Mouse (Mus musculus) heart, embryonic 16.5 days (tissue): ENCODE measurements at regions not wholly inside any gene's neighbourhood (a gene's known extent, or its start where the extent isn't known, plus 50 kb on each side); places are given as distances from the start of the nearest gene placed in this dataset.
A peak's percentile ranks its signal among the peaks of the same experiment; 100 is the strongest.

Experiments
- ATAC-seq: fragments of 200-750 bp; cut with Nextera tagmentation; replicated peaks from 2 replicates; pipeline ENCODE4 v1.8.0; 2017; ENCODE audit warnings: moderate number of reproducible peaks; ENCODE audit not compliant: insufficient read depth, low FRiP score; ENCODE audit errors: extremely low read depth
- H3K27ac ChIP-seq: fragments of 300-500 bp; sonication (generic); 2 replicates; pipeline ENCODE4 v1.5.1; 2014; ENCODE audit warnings: mild to moderate bottlenecking, low read length, control low read depth, moderate library complexity
- H3K27me3 ChIP-seq: fragments of 300-500 bp; sonication (generic); 2 replicates; pipeline ENCODE4 v1.6.1; 2014; ENCODE audit warnings: low read length, mixed read lengths; ENCODE audit not compliant: control insufficient read depth, insufficient read depth
- H3K36me3 ChIP-seq: fragments of 300-500 bp; sonication (generic); 2 replicates; pipeline ENCODE4 v1.6.1; 2014; ENCODE audit not compliant: control insufficient read depth, insufficient read depth
- H3K4me1 ChIP-seq: fragments of 300-500 bp; sonication (generic); 2 replicates; pipeline ENCODE4 v1.6.1; 2014; ENCODE audit warnings: low read length, mixed read lengths; ENCODE audit not compliant: control insufficient read depth, insufficient read depth
- H3K4me2 ChIP-seq: fragments of 300-500 bp; sonication (generic); 2 replicates; pipeline ENCODE4 v1.6.1; 2014; ENCODE audit warnings: low read depth, mild to moderate bottlenecking, control low read depth, low read length
- H3K4me3 ChIP-seq: fragments of 300-500 bp; sonication (generic); 2 replicates; pipeline ENCODE4 v1.5.1; 2014; ENCODE audit warnings: mild to moderate bottlenecking, control low read depth, low read length
- H3K9ac ChIP-seq: fragments of 300-500 bp; sonication (generic); 2 replicates; pipeline ENCODE4 v1.6.1; 2014; ENCODE audit warnings: low read length, control low read depth
- H3K9me3 ChIP-seq: fragments of 300-500 bp; sonication (generic); replicated peaks from 2 replicates; pipeline ENCODE4 v1.6.1; 2016; ENCODE audit warnings: low read length; ENCODE audit not compliant: control insufficient read depth
- WGBS: fragments of 180-500 bp; shearing (Covaris S2); extraction: QIAGEN DNeasy Blood & Tissue Kit; methylation state at CpG from one replicate; pipeline ENCODE4 v1.1.7; 2014; 5-methylcytosine and 5-hydroxymethylcytosine counted together

DNA sequence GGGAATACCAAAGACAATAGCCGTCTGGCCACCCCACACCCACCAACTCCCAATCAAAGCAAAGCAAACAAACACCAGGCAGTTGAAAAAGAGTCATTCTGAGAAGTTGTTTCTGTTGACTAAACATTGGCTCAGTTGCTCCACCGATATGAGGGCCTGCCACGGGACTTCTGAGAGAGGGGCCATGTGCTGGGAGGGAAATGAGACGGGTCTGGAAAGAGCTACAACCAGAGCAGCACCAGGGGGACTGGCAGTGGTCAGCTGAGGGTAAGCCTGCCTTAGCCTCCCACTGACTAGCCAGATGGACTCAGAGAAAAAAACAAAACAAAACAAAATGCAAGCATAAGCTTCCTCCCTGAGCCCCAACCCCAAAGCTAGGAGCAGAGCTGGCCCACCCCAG lies 115.1 kb upstream of the Haao start:
- peaks cover 24% of the 10 kb centered on the region for H3K4me1 ChIP-seq

GRCm38 (mm10) chr17:83962126-83962525 lies 114.4 kb upstream of the Haao start:
- H3K4me3 ChIP-seq: no peak overlapping the region
- peak overlapping the region; percentile 7; the same call in 1 of the 2 replicates for H3K27ac ChIP-seq
- no peaks in the 10 kb centered on the region for H3K27me3 ChIP-seq
- peaks cover 6% of the 10 kb centered on the region for H3K9me3 ChIP-seq
- no peak overlapping the region for H3K4me2 ChIP-seq
- no peak for ATAC-seq
- 87% methylated on average over 6 of the region's 6 CpGs for WGBS
- H3K36me3 ChIP-seq: no peaks in the 10 kb centered on the region
- peaks cover 28% of the 10 kb centered on the region for H3K4me1 ChIP-seq
- no peak overlapping the region for H3K9ac ChIP-seq

More for the DNA sequence above, 115.1 kb upstream of the Haao start:
- no peaks in the 10 kb centered on the region for H3K27me3 ChIP-seq
- peaks cover 6% of the 10 kb centered on the region for H3K9me3 ChIP-seq
- no peak overlapping the region for H3K9ac ChIP-seq
- no peaks in the 10 kb centered on the region for H3K36me3 ChIP-seq
- ATAC-seq: no peak
- H3K27ac ChIP-seq: no peak overlapping the region
- 45% methylated on average over 4 of the region's 4 CpGs for WGBS
- H3K4me2 ChIP-seq: no peak overlapping the region
- H3K4me3 ChIP-seq: no peak overlapping the region

DNA sequence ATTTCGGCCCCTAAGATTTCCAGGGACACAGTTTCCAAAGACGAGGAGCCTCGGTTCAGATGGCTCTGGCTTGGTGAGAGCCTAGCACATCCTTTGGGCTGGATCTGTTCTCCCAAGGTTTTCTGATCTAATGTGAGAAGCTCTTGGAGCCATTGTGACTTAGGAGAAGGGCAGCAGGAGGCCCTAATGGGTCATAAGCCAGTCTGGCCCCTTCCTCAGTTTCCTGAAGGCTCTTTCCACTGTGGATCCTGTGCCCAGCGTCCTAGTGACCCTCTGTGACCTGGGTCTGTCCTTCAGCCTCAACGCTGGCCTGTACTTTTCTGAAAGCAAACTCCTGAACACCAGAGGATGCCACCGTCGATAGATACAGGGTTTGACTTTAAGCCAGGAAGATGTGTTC lies 113.1 kb upstream of the Haao start:
- Histone ChIP-seq H3K4me1 (peaks cover 41% of the 10 kb centered on the region), H3K9ac (no peak overlapping the region), H3K9me3 (peaks cover 4% of the 10 kb centered on the region), H3K27me3 (no peaks in the 10 kb centered on the region), H3K27ac (no peak overlapping the region), H3K4me3 (no peak overlapping the region), H3K36me3 (no peaks in the 10 kb centered on the region), H3K4me2 (no peak overlapping the region)
- ATAC-seq: no peak
- WGBS: 81% methylated on average over 7 of the region's 7 CpGs

DNA sequence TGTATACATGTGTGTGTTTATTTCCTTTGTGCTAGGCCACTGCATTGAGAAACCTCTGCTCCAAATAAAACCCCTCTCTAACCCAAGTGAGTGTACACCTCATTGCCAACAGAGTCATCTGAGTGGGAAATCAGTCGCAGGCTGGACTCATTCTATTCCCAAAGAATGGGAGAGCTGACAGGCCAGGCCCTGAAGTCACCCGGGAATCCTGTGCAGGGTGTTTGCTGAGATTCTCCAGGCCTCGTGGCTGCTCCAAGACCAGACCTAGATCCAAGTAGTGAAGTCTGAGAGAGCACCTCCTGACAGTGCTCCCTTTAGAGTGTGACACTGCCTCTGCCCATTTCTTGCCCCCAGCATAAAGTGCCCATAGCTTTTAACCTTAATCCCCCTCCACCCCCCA lies 112.4 kb upstream of the Haao start:
- Histone ChIP-seq H3K4me2 (no peak overlapping the region), H3K27ac (no peak overlapping the region), H3K27me3 (no peaks in the 10 kb centered on the region), H3K9ac (no peak overlapping the region), H3K9me3 (no peaks in the 10 kb centered on the region), H3K4me1 (peaks cover 47% of the 10 kb centered on the region), H3K4me3 (no peak overlapping the region), H3K36me3 (no peaks in the 10 kb centered on the region)
- ATAC-seq: no peak
- 30% methylated on average over 3 of the region's 3 CpGs for WGBS

GRCm38 (mm10) chr17:83959159-83959848 lies 111.5 kb upstream of the Haao start:
- no peak overlapping the region for H3K9ac ChIP-seq
- H3K4me2 ChIP-seq: no peak overlapping the region

GRCm38 (mm10) chr17:83958706-83959105 lies 110.9 kb upstream of the Haao start:
- Histone ChIP-seq H3K9me3 (no peaks in the 10 kb centered on the region), H3K27me3 (no peaks in the 10 kb centered on the region), H3K27ac (no peak overlapping the region; the same call in none of the 2 replicates), H3K36me3 (no peaks in the 10 kb centered on the region), H3K9ac (no peak overlapping the region), H3K4me1 (peaks cover 57% of the 10 kb centered on the region), H3K4me2 (no peak overlapping the region), H3K4me3 (no peak overlapping the region)
- ATAC-seq: no peak
- 80% methylated on average over 3 of the region's 3 CpGs for WGBS

More at GRCm38 (mm10) chr17:83959159-83959848, 111.5 kb upstream of the Haao start:
- no peak for ATAC-seq
- no peaks in the 10 kb centered on the region for H3K36me3 ChIP-seq
- H3K4me1 ChIP-seq: peaks cover 53% of the 10 kb centered on the region
- H3K9me3 ChIP-seq: no peaks in the 10 kb centered on the region
- H3K27ac ChIP-seq: no peak overlapping the region
- no peaks in the 10 kb centered on the region for H3K27me3 ChIP-seq
- 46% methylated on average over 9 of the region's 9 CpGs for WGBS
- H3K4me3 ChIP-seq: no peak overlapping the region

GRCm38 (mm10) chr17:83957661-83958540 lies 110.1 kb upstream of the Haao start:
- H3K9ac ChIP-seq: no peak overlapping the region
- no peak overlapping the region for H3K4me3 ChIP-seq
- no peaks in the 10 kb centered on the region for H3K27me3 ChIP-seq
- H3K27ac ChIP-seq: peak overlapping the region; percentile 61
- H3K36me3 ChIP-seq: no peaks in the 10 kb centered on the region
- H3K4me2 ChIP-seq: no peak overlapping the region
- H3K9me3 ChIP-seq: no peaks in the 10 kb centered on the region
- H3K4me1 ChIP-seq: peaks cover 58% of the 10 kb centered on the region
- no peak for ATAC-seq
- WGBS: 67% methylated on average over 10 of the region's 12 CpGs

DNA sequence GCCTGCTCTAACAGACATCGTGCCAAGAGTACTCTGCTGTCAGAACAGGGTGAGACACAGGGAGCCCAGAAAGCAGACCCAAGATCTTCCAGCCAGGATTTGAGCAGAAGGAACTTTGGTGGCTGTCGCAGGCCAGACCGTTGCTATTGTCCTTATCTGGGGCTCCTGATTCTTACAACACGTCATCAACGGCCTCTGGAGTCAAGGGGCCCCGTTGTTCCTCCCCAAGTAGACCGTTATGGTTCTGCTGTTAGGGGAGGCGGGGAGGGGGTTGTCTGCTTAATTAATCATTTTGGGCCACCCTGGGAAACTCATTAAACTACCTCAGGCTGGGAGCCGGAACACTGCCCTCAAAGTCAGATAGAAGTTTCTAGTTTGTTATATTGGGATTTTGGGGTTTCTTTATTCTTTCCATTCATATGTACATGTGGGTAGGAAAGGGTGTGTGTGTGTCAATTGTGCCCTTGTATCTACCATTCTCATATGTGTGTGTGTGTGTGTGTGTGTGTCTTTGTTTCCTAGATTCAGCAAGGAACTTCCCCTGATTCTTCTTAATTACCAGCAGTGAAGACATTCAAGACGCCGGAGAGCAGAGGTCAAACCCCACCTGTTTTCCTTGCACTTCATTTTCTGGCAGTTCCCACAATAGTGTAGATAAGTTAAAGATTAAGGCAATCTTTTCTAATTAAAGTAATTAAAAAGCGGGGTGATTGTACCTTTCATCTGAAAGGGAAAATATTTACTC lies 109.2 kb upstream of the Haao start:
- H3K9me3 ChIP-seq: no peaks in the 10 kb centered on the region

More for the DNA sequence above, 109.2 kb upstream of the Haao start:
- Histone ChIP-seq H3K36me3 (no peaks in the 10 kb centered on the region), H3K4me3 (no peak overlapping the region), H3K4me1 (peaks cover 57% of the 10 kb centered on the region), H3K4me2 (no peak overlapping the region), H3K9ac (no peak overlapping the region), H3K27ac (peak overlapping the region; percentile 85), H3K27me3 (no peaks in the 10 kb centered on the region)
- WGBS: 32% methylated on average over 12 of the region's 12 CpGs
- 0 out of 2 replicates have a peak, but pooled peaks have one; percentile 24 for ATAC-seq
